Mouse (Mus musculus): ENCODE measurements at regions not wholly inside any gene's neighbourhood (a gene's known extent, or its start where the extent isn't known, plus 50 kb on each side); places are given as distances from the start of the nearest gene placed in this dataset.

- no peak for DNase-seq (ENCODE audit: low spot score)
These were observed 263.7 kb downstream of the Rpl36a-ps1 start for GRCm38 (mm10) chr14:98730375-98730774.

GRCm38 (mm10) chr14:98728863-98729262 is 265.3 kb downstream of the Rpl36a-ps1 start:
- no peak for DNase-seq (ENCODE audit: low spot score)

GRCm38 (mm10) chr14:98722481-98722880 is 271.6 kb downstream of the Rpl36a-ps1 start:
- no peak for DNase-seq (ENCODE audit: low spot score)

GRCm38 (mm10) chr14:98721033-98721432 is 273.1 kb downstream of the Rpl36a-ps1 start:
- DNase-seq (ENCODE audit: low spot score), result no peak

- DNase-seq (ENCODE audit: low spot score), result no peak
These were observed 286.1 kb downstream of the Rpl36a-ps1 start for GRCm38 (mm10) chr14:98708045-98708444.

- DNase-seq (ENCODE audit: low spot score), result no peak
These were observed 286.5 kb downstream of the Rpl36a-ps1 start for GRCm38 (mm10) chr14:98707574-98707973.

GRCm38 (mm10) chr14:98703289-98703688 is 290.8 kb downstream of the Rpl36a-ps1 start:
- no peak for DNase-seq (ENCODE audit: low spot score)

- no peak for DNase-seq (ENCODE audit: low spot score)
These were observed 337.6 kb downstream of the Rpl36a-ps1 start for GRCm38 (mm10) chr14:98656533-98656932.

- DNase-seq (ENCODE audit: low spot score), result no peak
These were observed 339.8 kb downstream of the Rpl36a-ps1 start for GRCm38 (mm10) chr14:98654191-98654809.

GRCm38 (mm10) chr14:98651221-98651620 is 342.9 kb downstream of the Rpl36a-ps1 start:
- no peak for DNase-seq (ENCODE audit: low spot score)

- DNase-seq (ENCODE audit: low spot score), result no peak
These were observed 343.6 kb downstream of the Rpl36a-ps1 start for GRCm38 (mm10) chr14:98650520-98650919.

GRCm38 (mm10) chr14:98647614-98648013 is 346.5 kb downstream of the Rpl36a-ps1 start:
- no peak for DNase-seq (ENCODE audit: low spot score)

- no peak for DNase-seq (ENCODE audit: low spot score)
These were observed 350.4 kb downstream of the Rpl36a-ps1 start for GRCm38 (mm10) chr14:98643756-98644155.

- no peak for DNase-seq (ENCODE audit: low spot score)
These were observed 351.3 kb downstream of the Rpl36a-ps1 start for GRCm38 (mm10) chr14:98642661-98643331.

GRCm38 (mm10) chr14:98629026-98629425 is 365.1 kb downstream of the Rpl36a-ps1 start:
- no peak for DNase-seq (ENCODE audit: low spot score)

GRCm38 (mm10) chr14:98626476-98626875 is 367.6 kb downstream of the Rpl36a-ps1 start:
- DNase-seq (ENCODE audit: low spot score), result no peak

GRCm38 (mm10) chr14:98625867-98626266 is 368.3 kb downstream of the Rpl36a-ps1 start:
- DNase-seq (ENCODE audit: low spot score), result no peak

- no peak for DNase-seq (ENCODE audit: low spot score)
These were observed 388.3 kb downstream of the Rpl36a-ps1 start for GRCm38 (mm10) chr14:98605772-98606171.

- DNase-seq (ENCODE audit: low spot score), result no peak
These were observed 397.9 kb downstream of the Rpl36a-ps1 start for GRCm38 (mm10) chr14:98596252-98596651.

- DNase-seq (ENCODE audit: low spot score), result no peak
These were observed 404.3 kb downstream of the Rpl36a-ps1 start for GRCm38 (mm10) chr14:98589846-98590245.

- no peak for DNase-seq (ENCODE audit: low spot score)
These were observed 402.1 kb upstream of the Dach1 start for GRCm38 (mm10) chr14:98571644-98572043.

- DNase-seq (ENCODE audit: low spot score), result no peak
These were observed 392.4 kb upstream of the Dach1 start for GRCm38 (mm10) chr14:98562002-98562401.

GRCm38 (mm10) chr14:98539792-98540191 is 370.2 kb upstream of the Dach1 start:
- DNase-seq (ENCODE audit: low spot score), result no peak

GRCm38 (mm10) chr14:98538267-98538666 is 368.7 kb upstream of the Dach1 start:
- DNase-seq (ENCODE audit: low spot score), result no peak
